Mouse (Mus musculus): Measurements from ENCODE around the gene Xirp2. TPM values are rescaled to one million over a fixed set of nuclear protein-coding genes. Genes with fewer than 3 reads are reported as not detected.

Xirp2 gene
- total RNA-seq, 2 experiments from 2014 or later, result 0.05 TPM

DNA sequence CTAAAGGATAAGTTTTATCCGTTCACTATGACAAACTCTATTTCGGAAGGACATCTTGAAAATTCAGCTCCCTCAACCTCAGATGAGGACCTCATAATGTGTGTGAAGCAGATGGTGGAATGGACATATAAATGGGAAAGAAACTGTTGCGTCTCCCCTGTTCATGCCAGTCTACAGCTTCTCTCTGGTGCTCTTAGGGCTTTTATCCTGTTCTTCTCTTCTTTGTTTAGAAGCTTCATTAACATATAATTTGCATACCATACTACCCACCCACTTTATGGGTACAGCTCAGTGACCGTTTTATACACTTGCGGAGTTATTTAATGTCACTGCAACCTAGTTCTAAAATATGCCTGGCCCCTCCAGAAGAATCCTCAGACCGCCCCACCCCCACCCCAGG lies 40.9 kb downstream of the Xirp2 start:
- intact Hi-C loops (cut with DNase I), result no loop called here
- DNase-seq (ENCODE audit: extremely low spot score in 1 of 2, low spot score in 2 of 2), result no peak
- Histone ChIP-seq H3K27ac (peak overlapping the region; percentile 76; the same call in 1 of the 2 replicates), H3K4me3 (no peak overlapping the region)
- TF ChIP-seq CTCF (IDR thresholded peaks at IDR 0.05), result no peak

DNA sequence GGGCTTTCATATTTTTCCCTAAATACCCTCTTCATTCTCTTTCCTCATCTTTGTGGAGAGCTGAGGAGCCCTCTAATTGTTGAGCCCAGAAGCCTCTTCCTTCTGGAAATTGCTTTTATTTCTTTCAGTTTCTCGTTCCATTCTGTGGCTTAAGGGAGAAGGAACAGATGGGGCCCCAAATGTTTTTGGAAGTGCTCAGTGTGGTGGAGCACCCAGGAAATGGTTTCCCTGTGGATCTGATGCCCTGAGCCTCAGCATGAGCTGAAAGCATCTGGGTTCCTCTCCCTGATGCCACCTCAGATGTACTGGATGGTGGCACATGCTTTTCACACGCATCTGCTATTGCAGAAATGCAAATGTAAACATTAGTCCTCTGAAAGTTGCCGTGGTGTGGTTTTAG lies 41.4 kb downstream of the Xirp2 start:
- intact Hi-C loops (cut with DNase I), result no loop called here
- H3K4me3 ChIP-seq, result no peak overlapping the region
- no peak for TF ChIP-seq CTCF (IDR thresholded peaks at IDR 0.05)
- H3K27ac ChIP-seq, result peak overlapping the region; percentile 76
- peak in 1 of 2 experiments; percentile 21 for DNase-seq (ENCODE audit: extremely low spot score in 1 of 2, low spot score in 2 of 2)

DNA sequence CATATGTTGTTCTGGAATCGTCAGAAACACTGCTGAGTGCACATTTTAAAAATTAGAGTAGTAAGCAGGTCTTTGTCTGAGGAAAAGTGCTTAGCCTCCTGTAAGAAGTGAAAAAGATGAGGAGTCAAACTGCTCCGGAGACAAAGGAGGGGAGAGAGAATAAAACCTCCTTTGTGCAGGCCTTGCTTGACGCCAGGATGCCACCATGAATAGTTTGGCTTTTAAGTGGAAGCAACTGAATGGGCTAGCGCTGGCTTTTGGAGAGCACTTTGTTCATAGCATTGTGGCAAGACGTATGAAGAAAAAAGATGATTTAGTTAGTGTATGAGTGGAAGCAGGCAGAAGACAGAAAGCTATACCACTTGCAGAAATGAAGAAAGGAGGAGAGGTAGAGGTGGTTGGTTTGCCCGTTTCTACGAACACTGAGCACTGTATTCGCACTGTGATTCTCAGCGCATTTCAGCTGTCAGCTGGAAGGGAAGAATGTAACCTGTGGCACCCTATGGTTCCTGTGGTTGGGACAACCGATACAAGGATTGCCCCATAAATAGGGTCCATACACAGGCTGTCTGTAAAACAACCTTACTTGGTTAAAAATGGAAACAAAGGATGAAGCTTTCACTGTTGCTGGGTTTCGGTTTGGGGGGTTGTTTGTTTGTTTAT lies 42.8 kb downstream of the Xirp2 start:
- intact Hi-C loops (cut with DNase I), result no loop called here

GRCm38 (mm10) chr2:67489128-67489492 lies 43.3 kb downstream of the Xirp2 start:
- DNase-seq (ENCODE audit: extremely low spot score in 1 of 2, low spot score in 2 of 2), result no peak
- intact Hi-C loops (cut with DNase I), result no loop called here
- Histone ChIP-seq H3K27ac (no peak overlapping the region), H3K4me3 (no peak overlapping the region)
- no peak for TF ChIP-seq CTCF (IDR thresholded peaks at IDR 0.05)

More for the DNA sequence above, 42.8 kb downstream of the Xirp2 start:
- no peak overlapping the region for H3K4me3 ChIP-seq
- TF ChIP-seq CTCF (IDR thresholded peaks at IDR 0.05), result no peak
- DNase-seq (ENCODE audit: extremely low spot score in 1 of 2, low spot score in 2 of 2), result no peak
- H3K27ac ChIP-seq, result no peak overlapping the region; the same call in 1 of the 2 replicates

GRCm38 (mm10) chr2:67505457-67505856 lies 59.7 kb downstream of the Xirp2 start:
- DNase-seq (ENCODE audit: extremely low spot score in 1 of 2, low spot score in 2 of 2), result no peak
- Histone ChIP-seq H3K27ac (no peak overlapping the region; the same call in 1 of the 2 replicates), H3K4me3 (no peak overlapping the region)
- intact Hi-C loops (cut with DNase I), result no loop called here
- TF ChIP-seq CTCF (IDR thresholded peaks at IDR 0.05), result no peak

GRCm38 (mm10) chr2:67516405-67516804 lies 70.6 kb downstream of the Xirp2 start:
- DNase-seq (ENCODE audit: extremely low spot score in 1 of 2, low spot score in 2 of 2), result peak in 1 of 2 experiments; percentile 19
- Histone ChIP-seq H3K27ac (peak overlapping the region; percentile 73), H3K4me3 (peak overlapping the region; percentile 46)
- intact Hi-C loops (cut with DNase I), result no loop called here
- no peak for TF ChIP-seq CTCF (IDR thresholded peaks at IDR 0.05)

- no peak for DNase-seq (ENCODE audit: extremely low spot score in 1 of 2, low spot score in 2 of 2)
- peak; percentile 57 for TF ChIP-seq CTCF (IDR thresholded peaks at IDR 0.05)
- H3K27ac ChIP-seq, result no peak overlapping the region
- H3K4me3 ChIP-seq, result no peak overlapping the region
- intact Hi-C loops (cut with DNase I), result loop anchor here (10.0 kb wide), 1 partner anchor 819 kb away; no protein-coding TSS in a partner anchor
Observed at GRCm38 (mm10) chr2:67535347-67535746, 89.5 kb downstream of the Xirp2 start.

DNA sequence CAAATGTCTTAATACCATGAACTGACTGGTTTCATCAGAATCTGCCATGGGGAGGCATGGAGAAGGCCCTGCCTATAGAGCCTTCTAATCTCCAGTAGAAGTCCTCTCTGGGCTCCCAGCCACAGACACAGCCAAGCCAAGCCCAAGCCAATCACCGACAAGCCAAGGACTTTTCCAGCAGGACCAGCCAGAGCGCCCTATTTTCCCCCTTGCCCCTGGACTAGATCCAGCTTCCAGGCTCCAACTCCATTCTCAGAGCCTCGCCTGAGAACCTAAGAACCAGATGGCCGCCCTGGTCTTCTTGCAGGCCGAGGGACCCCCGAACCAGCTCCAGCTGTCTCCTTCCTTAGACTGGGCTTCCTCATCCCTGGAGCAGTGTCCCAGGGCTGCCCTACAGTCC lies 93.6 kb downstream of the Xirp2 start:
- DNase-seq (ENCODE audit: extremely low spot score in 1 of 2, low spot score in 2 of 2), result no peak
- TF ChIP-seq CTCF (IDR thresholded peaks at IDR 0.05), result no peak
- Histone ChIP-seq H3K4me3 (no peak overlapping the region), H3K27ac (no peak overlapping the region)
- intact Hi-C loops (cut with DNase I), result loop anchor here (10.0 kb wide), 1 partner anchor 815 kb away; no protein-coding TSS in a partner anchor

DNA sequence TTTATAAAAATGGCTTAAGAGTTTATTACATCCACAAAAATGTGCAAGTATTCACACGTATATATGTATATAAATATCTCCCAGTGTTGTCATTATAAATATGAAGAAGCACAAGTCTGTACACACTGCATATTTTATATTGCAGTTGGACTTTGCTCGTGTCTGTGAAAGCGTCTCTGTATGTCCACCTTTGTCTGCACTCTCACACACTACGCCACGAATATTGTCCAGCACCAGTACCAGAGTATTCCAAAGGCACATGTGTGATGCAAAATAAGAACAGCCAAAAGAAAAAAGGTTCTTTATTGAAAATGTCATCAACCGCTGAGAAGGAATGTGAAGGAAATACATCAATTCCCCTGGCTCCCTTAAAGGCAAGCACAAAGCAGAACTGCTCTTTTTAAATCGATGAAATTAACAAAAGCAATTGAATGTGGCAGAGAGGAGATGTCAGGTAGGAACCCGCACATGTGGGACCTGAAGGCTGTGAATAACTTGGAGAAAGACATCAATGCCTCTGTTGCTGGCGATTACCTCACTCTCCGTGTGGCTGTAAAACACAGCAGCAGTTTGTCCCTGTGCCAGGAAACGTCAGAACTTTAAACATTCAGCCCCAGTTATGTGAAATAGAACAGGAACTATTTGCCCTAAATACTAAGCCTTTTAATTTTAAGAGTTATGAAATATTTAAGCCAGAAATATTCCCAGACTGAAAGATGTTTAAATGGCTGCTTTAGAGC lies 96.3 kb downstream of the Xirp2 start:
- intact Hi-C loops (cut with DNase I), result no loop called here
- H3K4me3 ChIP-seq, result no peak overlapping the region
- TF ChIP-seq CTCF (IDR thresholded peaks at IDR 0.05), result no peak
- DNase-seq (ENCODE audit: extremely low spot score in 1 of 2, low spot score in 2 of 2), result no peak
- no peak overlapping the region for H3K27ac ChIP-seq

DNA sequence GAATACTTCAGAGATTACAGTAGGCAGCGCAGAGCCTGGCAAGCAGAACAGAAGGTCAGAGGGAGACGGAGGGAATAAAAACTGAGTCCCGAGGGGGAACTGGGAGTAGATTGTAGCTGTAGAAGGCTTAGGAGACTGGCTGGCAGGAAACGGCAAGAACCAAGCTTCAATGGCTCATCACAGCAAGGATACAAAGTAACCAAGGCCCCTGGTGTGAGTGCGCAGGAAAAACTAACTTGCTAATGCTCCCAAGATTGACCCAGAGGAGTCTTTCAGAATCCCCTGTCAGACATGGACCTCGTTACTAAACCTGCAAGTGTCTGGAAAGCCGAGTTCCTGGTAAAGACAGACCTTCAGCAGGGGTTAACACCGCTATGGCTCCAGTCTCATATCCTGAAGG lies 98.6 kb downstream of the Xirp2 start:
- Histone ChIP-seq H3K27ac (no peak overlapping the region), H3K4me3 (no peak overlapping the region)
- no peak for DNase-seq (ENCODE audit: extremely low spot score in 1 of 2, low spot score in 2 of 2)
- intact Hi-C loops (cut with DNase I), result no loop called here
- no peak for TF ChIP-seq CTCF (IDR thresholded peaks at IDR 0.05)

DNA sequence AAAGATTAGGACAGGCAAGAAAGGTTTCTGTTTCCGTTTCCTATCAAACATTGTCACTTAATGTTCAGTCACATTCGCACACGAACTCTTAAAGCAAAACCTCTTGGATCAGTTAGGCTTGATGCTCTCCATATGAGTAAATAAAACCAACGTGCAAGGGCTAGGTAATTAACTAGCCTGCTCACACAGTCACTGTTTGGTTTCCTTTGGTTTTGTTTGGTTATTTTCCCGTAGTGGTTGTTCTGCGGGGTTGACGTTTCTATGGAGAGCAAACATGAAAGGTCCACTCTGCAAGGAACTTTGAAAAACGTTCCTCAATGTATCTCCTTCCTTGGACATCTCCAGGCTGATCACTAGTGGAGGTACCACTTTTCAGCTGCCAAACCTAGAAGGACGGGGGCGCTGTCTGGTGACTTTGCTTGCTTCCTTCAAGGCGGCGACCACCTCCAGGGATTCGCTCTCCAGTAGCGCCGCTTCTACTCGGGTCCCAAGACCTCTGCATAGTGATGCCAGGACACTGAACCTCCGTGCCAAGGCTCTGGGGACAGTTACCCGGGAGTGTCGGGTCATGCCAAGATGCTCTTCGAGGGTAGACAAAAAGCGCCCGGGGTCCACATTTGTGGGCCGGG lies 119.2 kb downstream of the Xirp2 start:
- peak overlapping the region; percentile 83 for H3K4me3 ChIP-seq
- DNase-seq (ENCODE audit: extremely low spot score in 1 of 2, low spot score in 2 of 2), result peak; percentile 61 to 67
- intact Hi-C loops (cut with DNase I), result loop anchor here (5.0 to 10.0 kb wide), 5 partner anchors 47 to 560 kb away; no protein-coding TSS in a partner anchor
- peak overlapping the region; percentile 98 for H3K27ac ChIP-seq
- peak; percentile 46 for TF ChIP-seq CTCF (IDR thresholded peaks at IDR 0.05)
